Mouse (Mus musculus): ENCODE results near the gene Smpx.

DNA sequence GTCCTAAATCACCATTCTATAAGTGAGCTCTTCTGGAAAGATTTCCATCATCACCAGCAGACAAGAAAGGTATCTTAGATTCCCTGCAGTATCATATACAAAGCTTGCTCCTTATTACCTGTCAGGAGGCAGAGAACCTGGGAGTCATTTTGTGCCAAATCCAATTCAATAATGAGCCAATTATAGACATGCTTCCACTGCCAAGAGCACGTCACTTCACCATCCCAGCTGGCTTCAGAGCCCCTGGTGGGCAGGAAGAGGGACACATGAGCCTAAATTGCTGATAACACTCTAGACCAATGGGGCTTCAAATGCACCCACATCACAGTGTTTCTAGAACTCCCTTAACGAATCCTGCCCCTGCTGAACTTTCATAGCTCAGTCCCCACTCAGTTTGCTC lies 35.1 kb downstream of the Smpx start:
- TF ChIP-seq POLR2A (IDR thresholded peaks at IDR 0.05; ENCODE audit: extremely low read depth, insufficient read depth, low read length) (no peak), CTCF (IDR thresholded peaks at IDR 0.05; ENCODE audit: low read depth, low read length) (no peak)

Measured in liver, adult 2 months (tissue).